Mouse (Mus musculus) stomach, postnatal 0 days (tissue): ENCODE measurements around the gene Mrps7. TPM values are rescaled to one million over a fixed set of nuclear protein-coding genes. Genes with fewer than 3 reads are reported as not detected.

Experiments used
- ATAC-seq: fragments of 200-750 bp; cut with Nextera tagmentation; 2 replicates; pipeline ENCODE4 v1.8.0; 2017; ENCODE audit not compliant: low FRiP score, low TSS enrichment
- DNase-seq: peaks from one replicate; pipeline ENCODE4 v3.0.0-alpha.2; 2016; ENCODE audit warnings: low spot score
- H3K27ac ChIP-seq: fragments of 300-500 bp; sonication (generic); replicated peaks from 2 replicates; pipeline ENCODE4 v1.5.1; 2014; ENCODE audit warnings: mild to moderate bottlenecking, control low read depth
- H3K27me3 ChIP-seq: fragments of 300-500 bp; sonication (generic); 2 replicates; pipeline ENCODE4 v1.6.1; 2014; ENCODE audit warnings: low read length; ENCODE audit not compliant: control insufficient read depth, insufficient read depth
- H3K36me3 ChIP-seq: fragments of 300-500 bp; sonication (generic); 2 replicates; pipeline ENCODE4 v1.6.1; 2014; ENCODE audit warnings: low read length, mixed read lengths; ENCODE audit not compliant: control insufficient read depth, insufficient read depth
- H3K4me1 ChIP-seq: fragments of 300-500 bp; sonication (generic); replicated peaks from 2 replicates; pipeline ENCODE4 v1.6.1; 2014; ENCODE audit warnings: antibody characterized with exemption; ENCODE audit not compliant: control insufficient read depth, insufficient read depth
- H3K4me2 ChIP-seq: fragments of 300-500 bp; sonication (generic); replicated peaks from 2 replicates; pipeline ENCODE4 v1.6.1; 2014; ENCODE audit warnings: low read depth, mild to moderate bottlenecking, control low read depth, moderate library complexity
- H3K4me3 ChIP-seq: fragments of 300-500 bp; sonication (generic); 2 replicates; pipeline ENCODE4 v1.5.1; 2014; ENCODE audit warnings: low read depth, low read length, control low read depth
- H3K9ac ChIP-seq: fragments of 300-500 bp; sonication (generic); 2 replicates; pipeline ENCODE4 v1.6.1; 2014; ENCODE audit warnings: mild to moderate bottlenecking, low read length, control low read depth, mixed read lengths
- H3K9me3 ChIP-seq: fragments of 300-500 bp; sonication (generic); 2 replicates; pipeline ENCODE4 v1.6.1; 2016; ENCODE audit warnings: low read length; ENCODE audit not compliant: control insufficient read depth
- CTCF ChIP-seq: IDR thresholded peaks from 2 replicates; pipeline ENCODE4 v1.5.1; 2016; ENCODE audit warnings: antibody characterized with exemption, low read depth, mild to moderate bottlenecking, moderate library complexity
- EP300 ChIP-seq: optimal IDR thresholded peaks from 2 replicates; pipeline ENCODE3; 2016; ENCODE audit warnings: antibody characterized with exemption
- WGBS: fragments of 180-500 bp; shearing (Covaris S2); extraction: QIAGEN DNeasy Blood & Tissue Kit; methylation state at CpG from one replicate; pipeline ENCODE4 v1.1.7; 2014; 5-methylcytosine and 5-hydroxymethylcytosine counted together
- polyA plus RNA-seq: library from polyadenylated mRNA; unstranded; fragments of >200 nt; fragmentation: Nextera tagmentation; extraction: Ambion mirVana; gene quantifications from 2 replicates; pipeline ENCODE4 v1.2.1, GENCODE M21; 2015

Mrps7 gene
- polyA plus RNA-seq, 1 experiment from 2014 or later: 58.4 TPM

DNA sequence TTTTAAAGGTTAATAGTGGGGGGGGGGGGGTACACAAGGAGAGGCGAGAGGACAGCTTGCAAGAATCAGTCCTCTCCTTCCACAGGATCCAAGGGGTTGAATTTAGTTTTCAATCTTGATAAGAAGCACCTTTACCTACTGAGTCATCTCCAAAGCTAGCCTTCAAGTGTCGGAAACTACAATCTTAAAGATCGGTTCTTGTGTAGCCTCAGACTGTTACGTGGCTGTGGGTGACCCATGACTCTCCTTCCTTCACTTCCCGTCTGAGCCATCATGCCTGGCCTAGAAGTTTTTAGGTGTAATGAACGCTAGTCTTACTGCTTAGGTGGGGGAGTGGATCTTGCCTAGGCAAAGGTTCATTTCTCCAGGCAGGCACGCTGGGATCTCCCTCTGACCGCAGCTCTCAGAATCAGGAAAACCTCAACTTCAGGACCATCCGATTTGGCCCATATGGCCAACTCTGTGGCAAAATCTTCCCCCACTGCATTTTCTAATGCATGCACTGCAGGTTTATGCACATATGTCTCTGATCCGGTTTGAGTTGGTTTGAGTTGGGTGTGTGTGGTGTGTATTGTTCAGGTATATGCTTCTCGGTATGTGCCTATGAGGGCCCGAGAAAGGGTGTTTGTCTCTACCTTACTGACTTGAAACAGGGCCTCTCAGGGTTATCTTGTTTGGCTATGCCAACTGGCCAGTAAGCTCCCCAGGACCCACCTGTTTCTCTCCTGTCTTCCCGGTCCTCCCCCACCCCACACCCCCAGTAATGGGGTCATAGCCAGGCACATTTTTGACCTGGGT lies 26.2 kb downstream of the Mrps7 start:
- no peaks in the 10 kb centered on the region for H3K4me1 ChIP-seq
- no peaks in the 10 kb centered on the region for H3K27me3 ChIP-seq
- H3K4me3 ChIP-seq: no peak overlapping the region
- WGBS: 74% methylated on average over 13 of the region's 13 CpGs
- ATAC-seq (no peak), DNase-seq (no peak)
- no peaks in the 10 kb centered on the region for H3K36me3 ChIP-seq
- H3K9me3 ChIP-seq: no peaks in the 10 kb centered on the region
- no peak overlapping the region for H3K9ac ChIP-seq
- no peak overlapping the region for H3K4me2 ChIP-seq
- no peak overlapping the region; the same call in 1 of the 2 replicates for H3K27ac ChIP-seq
- TF ChIP-seq CTCF (no peak), EP300 (no peak)

DNA sequence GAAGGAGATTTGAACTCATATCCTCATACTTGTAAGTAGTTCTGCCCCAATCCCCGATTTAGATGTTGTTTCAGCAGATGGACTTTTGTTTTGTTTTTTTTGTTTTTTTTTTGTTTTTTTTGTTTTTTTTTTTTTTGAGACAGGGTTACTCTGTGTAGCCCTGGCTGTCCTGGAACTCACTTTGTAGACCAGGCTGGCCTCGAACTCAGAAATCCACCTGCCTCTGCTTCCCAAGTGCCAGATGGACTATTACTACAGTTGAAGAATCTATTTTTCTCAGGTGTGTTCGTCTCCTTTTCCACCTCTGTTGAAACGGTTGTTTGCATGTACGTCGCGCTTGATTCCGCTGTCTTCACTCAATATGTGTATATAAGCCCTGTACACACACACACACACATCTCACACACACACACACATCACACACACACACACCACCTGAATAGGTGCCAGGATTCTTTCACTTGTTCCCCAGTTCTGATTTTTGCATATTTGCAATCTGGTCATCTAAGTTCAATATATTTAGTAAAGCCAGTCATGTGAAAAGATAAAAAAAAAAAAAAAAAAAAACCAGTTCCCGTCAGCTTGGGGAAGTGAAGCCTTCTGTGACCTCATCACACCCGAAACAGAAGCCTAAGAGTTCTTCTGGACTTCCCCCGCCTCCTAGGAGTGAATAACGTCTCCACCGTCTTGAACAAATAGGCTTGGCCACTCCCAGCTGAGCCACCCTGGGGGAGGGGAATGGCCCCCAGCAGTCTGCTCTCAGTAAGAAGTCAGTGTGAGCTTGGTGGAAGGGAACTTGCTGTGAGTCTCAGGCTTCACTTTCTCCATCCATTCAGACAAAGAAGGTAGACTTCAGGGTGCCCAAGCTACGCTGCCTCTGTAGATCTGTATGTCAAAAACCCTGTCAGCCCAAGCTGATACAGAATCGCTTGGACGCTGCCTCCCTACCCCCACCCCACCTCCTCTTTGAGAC lies 27.1 kb downstream of the Mrps7 start:
- ATAC-seq (peak; percentile 63), DNase-seq (peak; percentile 87)
- Histone ChIP-seq H3K4me3 (no peak overlapping the region), H3K4me2 (no peak overlapping the region), H3K9ac (no peak overlapping the region), H3K9me3 (no peaks in the 10 kb centered on the region), H3K36me3 (no peaks in the 10 kb centered on the region), H3K27ac (peak overlapping the region; percentile 70), H3K27me3 (no peaks in the 10 kb centered on the region), H3K4me1 (no peaks in the 10 kb centered on the region)
- whole genome bisulfite sequencing: 37% methylated on average over 16 of the region's 16 CpGs
- TF ChIP-seq CTCF (no peak), EP300 (no peak)

DNA sequence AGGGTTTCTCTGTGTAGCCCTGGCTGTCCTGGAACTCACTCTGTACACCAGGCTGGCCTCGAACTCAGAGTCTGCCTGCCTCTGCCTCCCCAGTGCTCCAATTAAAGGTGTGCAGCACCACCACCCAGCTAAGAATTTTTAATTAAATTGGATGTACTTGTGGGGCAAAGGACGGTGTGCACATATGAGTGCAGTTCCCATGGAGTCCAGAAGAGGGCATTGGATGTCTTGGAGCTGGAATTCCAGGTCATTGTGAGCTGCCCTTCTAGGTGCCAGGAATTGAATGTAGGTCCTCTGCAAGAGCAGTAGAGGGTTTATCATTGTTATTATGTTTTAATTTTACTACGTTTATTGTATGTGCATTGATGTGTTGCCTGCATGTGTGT lies 27.8 kb downstream of the Mrps7 start:
- H3K27me3 ChIP-seq: no peaks in the 10 kb centered on the region
- H3K9me3 ChIP-seq: no peaks in the 10 kb centered on the region
- no peaks in the 10 kb centered on the region for H3K4me1 ChIP-seq
- no peak overlapping the region for H3K4me3 ChIP-seq
- H3K27ac ChIP-seq: peak overlapping the region; percentile 70
- TF ChIP-seq EP300 (no peak), CTCF (peak; percentile 80)
- no peak overlapping the region for H3K4me2 ChIP-seq
- H3K36me3 ChIP-seq: no peaks in the 10 kb centered on the region
- H3K9ac ChIP-seq: no peak overlapping the region
- ATAC-seq: no peak
- 24% methylated on average over 3 of the region's 3 CpGs for WGBS
- DNase-seq: peak; percentile 62

DNA sequence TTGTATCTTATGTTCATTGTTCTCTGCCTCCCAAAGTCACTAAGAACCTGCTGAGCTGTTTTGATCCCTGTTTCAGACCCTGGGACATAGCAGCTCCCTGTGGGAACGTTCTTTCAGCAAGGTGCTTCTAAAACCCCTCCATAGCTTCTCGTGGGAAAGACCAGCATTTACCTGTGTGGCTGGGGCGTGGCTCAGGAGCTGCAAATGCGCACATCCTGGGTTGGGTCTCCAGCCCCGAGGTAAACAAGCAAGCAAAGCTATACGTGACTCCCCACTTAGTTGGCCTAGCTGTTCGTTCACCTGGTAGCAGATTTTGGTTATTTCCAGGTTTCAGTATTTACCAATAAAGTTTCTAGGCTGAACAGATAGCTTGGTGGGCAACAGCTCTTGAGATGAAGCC lies 28.5 kb downstream of the Mrps7 start:
- no peaks in the 10 kb centered on the region for H3K27me3 ChIP-seq
- H3K4me3 ChIP-seq: no peak overlapping the region
- TF ChIP-seq EP300: no peak
- no peak for TF ChIP-seq CTCF
- no peak overlapping the region for H3K9ac ChIP-seq
- no peaks in the 10 kb centered on the region for H3K4me1 ChIP-seq
- no peaks in the 10 kb centered on the region for H3K9me3 ChIP-seq
- DNase-seq (no peak), ATAC-seq (no peak)
- WGBS: 73% methylated on average over 7 of the region's 7 CpGs
- no peak overlapping the region for H3K4me2 ChIP-seq
- H3K36me3 ChIP-seq: no peaks in the 10 kb centered on the region
- no peak overlapping the region for H3K27ac ChIP-seq

DNA sequence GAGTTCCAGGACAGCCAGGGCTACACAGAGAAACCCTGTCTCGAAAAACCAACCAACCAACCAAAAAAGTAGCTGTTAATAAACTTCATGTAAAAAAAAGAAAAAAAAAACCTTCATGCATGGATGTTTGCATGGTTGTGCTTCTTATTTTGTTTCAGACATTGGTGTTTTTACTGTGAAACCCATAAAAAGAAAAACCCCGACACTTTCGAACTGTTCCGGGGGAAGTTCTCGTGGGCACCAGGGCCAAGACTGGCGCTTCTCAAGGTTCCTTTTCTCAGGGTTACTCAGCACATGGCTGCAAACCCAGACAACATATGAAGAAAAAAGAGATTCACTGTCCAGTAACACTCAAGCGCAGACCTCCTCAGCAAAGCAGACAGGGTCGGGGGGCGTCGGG lies 29.1 kb downstream of the Mrps7 start:
- Histone ChIP-seq H3K4me2 (no peak overlapping the region), H3K27ac (no peak overlapping the region), H3K36me3 (no peaks in the 10 kb centered on the region), H3K4me3 (no peak overlapping the region), H3K4me1 (no peaks in the 10 kb centered on the region), H3K9me3 (no peaks in the 10 kb centered on the region), H3K9ac (no peak overlapping the region), H3K27me3 (no peaks in the 10 kb centered on the region)
- no peak for TF ChIP-seq EP300
- DNase-seq: no peak
- WGBS: 86% methylated on average over 10 of the region's 10 CpGs
- no peak for ATAC-seq
